Mouse (Mus musculus): Measurements from ENCODE around the gene Ankrd17.

DNA sequence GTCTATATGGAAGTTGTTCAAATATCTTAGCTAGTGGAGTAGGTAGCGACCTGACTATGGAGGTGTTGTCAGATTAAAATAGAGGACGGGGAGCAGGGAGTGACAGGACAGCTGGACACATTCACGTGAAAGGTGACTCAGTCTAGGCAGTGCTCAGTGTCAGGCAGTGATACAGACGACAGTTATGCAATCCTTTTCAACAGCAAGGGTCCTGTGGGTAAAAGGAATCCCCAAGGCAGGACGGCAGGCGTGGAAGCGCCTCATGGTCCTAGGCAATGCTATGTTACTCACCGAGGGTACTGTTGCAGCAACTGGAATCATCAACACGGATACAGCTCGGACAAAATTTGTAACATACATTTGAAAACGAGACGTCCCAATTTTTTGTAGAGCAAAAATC is 149.2 kb downstream of the Ankrd17 start:
- no peak for TF ChIP-seq CTCF (IDR thresholded peaks at IDR 0.05; ENCODE audit: extremely low read depth, insufficient read depth, low read length)
- no peak for TF ChIP-seq POLR2A (IDR thresholded peaks at IDR 0.05; ENCODE audit: extremely low read depth, insufficient read depth, low read length)
